Mouse (Mus musculus): ENCODE measurements around the gene Dcx.

Gene Dcx

DNA sequence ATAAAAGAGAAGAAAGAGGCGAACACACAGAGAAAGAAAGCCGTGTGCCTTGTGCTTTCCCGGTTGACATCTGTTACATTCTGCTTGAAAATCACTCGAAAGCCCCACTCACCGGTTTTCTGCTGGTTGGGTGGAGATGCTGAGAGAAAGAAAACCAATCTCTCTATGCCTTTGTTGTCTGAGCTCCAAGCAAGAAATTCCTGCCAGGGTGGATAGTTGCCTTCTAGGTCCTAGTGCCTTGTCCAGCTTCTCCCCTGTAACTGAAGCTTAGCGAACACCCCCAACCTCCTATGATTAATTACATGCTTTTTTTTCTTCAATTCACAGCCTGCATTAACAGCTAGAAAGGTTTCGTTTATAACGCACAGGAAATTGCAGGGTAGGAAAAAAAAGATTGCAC lies at the start of gene Dcx:
Dcx (minus strand) TSS at position 354 of the 400 bp plus-strand sequence.
- TF ChIP-seq GATA4 (IDR thresholded peaks at IDR 0.05; ENCODE audit: insufficient replicate concordance, low read length) = no peak

DNA sequence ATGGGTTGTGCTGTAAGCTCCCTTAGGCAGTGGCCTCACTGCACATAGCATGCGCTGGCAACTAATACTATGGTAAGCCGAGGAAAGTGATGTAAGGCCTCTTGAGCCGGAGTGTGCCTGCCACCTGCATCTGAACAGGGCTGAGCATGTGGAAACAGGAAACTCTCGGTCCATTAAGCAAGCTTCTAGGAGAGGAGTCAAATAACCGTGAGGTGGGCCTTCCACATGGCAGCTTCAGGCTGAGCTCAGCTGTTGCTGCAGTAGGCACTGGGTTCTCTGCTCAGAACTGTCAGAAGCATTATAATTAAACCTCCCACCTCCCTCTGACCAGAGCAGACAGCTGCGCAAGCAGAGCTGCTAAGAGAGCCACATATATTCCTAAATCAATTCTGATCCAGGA lies 33.1 kb upstream of the Dcx start:
- TF ChIP-seq GATA4 (IDR thresholded peaks at IDR 0.05; ENCODE audit: insufficient replicate concordance, low read length) = no peak

DNA sequence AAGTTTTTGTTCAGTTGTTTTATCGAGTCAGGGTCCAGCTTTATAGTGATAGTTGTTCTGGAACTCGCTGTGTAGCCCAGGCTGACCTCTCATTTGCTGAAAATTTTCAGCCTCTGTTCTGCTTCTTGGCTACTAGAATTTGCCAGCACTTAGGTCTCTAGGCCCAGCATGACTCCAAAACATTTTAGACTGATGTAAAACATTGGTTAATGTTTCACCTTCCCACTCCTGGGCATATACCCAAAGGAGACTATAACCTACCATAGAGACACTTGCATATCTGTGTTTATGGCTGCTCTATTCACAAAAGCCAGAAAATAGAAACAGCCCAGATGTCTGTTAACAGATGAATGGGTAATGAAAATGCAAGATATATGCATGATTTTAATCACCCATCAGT lies 560 bp upstream of the Dcx start:
- no peak for TF ChIP-seq GATA4 (IDR thresholded peaks at IDR 0.05; ENCODE audit: insufficient replicate concordance, low read length)

GRCm38 (mm10) chrX:143932530-143932929 lies 581 bp downstream of the Dcx start:
- no peak for TF ChIP-seq GATA4 (IDR thresholded peaks at IDR 0.05; ENCODE audit: insufficient replicate concordance, low read length)

DNA sequence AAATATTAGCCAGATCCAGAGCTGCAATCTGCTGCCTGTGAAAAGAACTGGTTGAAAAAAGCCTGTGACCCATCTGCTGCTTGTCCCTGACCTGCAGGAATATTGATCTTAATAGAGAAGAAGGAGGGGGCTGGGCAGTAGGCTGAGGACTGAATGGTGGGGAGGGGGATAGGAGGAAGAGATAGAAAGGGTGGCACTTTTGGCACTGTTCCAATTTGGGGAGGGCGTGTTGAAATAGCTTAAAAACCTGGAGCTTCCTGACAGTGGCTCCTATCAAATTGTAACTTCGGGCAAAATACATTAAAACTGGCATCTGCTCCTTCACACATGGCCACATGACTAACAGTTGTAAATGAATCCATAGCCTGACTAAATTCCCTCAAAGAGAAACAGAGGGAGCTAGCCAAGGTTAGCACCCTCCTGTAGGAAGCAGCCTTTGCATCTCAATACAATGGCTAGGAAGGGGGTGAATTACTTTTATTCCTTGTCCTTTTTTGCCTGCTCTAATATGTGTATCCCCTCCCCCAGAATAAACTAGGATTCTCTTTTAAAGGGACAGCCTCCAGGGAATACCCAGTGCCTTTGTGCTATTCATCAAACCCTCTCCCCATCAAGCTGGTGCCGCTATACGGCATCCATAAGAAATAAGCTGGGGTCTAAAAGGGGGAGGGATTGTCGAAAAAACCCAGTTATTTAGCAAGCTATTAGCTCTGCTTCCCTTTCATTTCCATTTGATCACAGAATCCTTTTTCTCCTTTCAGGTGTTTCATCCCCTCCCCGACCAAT lies 1.5 kb downstream of the Dcx start:
- no peak for TF ChIP-seq GATA4 (IDR thresholded peaks at IDR 0.05; ENCODE audit: insufficient replicate concordance, low read length)

- TF ChIP-seq GATA4 (IDR thresholded peaks at IDR 0.05; ENCODE audit: insufficient replicate concordance, low read length) = no peak
Measured at GRCm38 (mm10) chrX:143922070-143922469, 11.0 kb downstream of the Dcx start.

DNA sequence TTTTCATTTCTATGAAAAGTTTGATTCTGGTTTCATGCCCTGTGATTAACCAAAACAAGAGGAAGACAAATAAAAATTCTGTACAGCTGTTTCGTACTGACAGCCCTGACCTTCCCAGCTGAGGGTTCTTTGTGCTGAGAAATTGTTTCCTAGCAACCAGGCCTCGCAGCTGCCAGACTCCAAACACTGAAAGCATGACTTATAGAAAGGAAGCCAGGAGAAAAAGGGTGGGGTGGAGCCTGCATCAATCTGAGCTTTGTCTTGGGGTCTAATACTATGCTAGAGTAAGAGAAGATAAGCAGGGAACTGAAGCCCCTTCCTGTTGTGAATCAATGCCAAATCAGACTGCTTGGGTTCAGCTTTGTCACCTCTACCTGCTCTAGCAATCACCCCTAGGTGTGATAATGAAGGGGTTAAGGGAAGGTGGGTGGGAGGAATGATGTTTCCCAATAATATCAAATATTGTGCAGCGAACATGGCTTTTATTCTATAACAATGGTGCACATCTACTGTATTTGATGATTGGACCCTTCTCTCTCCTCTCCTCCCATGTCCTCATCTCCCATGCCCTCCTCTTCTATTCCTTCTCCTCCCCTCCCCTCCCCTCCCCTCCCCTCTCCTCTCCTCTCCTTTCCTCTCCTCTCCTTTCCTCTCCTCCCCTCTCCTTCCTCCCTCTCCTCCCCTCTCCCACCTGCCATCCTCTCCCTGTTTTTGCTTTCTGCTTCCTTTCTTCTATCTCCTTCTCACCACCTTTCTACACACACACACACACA lies 26.2 kb downstream of the Dcx start:
- TF ChIP-seq GATA4 (IDR thresholded peaks at IDR 0.05; ENCODE audit: insufficient replicate concordance, low read length) = no peak

GRCm38 (mm10) chrX:143904689-143905088 lies 28.4 kb downstream of the Dcx start:
- TF ChIP-seq GATA4 (IDR thresholded peaks at IDR 0.05; ENCODE audit: insufficient replicate concordance, low read length) = no peak

- TF ChIP-seq GATA4 (IDR thresholded peaks at IDR 0.05; ENCODE audit: insufficient replicate concordance, low read length) = no peak
Measured at GRCm38 (mm10) chrX:143902300-143902699, 30.8 kb downstream of the Dcx start.

DNA sequence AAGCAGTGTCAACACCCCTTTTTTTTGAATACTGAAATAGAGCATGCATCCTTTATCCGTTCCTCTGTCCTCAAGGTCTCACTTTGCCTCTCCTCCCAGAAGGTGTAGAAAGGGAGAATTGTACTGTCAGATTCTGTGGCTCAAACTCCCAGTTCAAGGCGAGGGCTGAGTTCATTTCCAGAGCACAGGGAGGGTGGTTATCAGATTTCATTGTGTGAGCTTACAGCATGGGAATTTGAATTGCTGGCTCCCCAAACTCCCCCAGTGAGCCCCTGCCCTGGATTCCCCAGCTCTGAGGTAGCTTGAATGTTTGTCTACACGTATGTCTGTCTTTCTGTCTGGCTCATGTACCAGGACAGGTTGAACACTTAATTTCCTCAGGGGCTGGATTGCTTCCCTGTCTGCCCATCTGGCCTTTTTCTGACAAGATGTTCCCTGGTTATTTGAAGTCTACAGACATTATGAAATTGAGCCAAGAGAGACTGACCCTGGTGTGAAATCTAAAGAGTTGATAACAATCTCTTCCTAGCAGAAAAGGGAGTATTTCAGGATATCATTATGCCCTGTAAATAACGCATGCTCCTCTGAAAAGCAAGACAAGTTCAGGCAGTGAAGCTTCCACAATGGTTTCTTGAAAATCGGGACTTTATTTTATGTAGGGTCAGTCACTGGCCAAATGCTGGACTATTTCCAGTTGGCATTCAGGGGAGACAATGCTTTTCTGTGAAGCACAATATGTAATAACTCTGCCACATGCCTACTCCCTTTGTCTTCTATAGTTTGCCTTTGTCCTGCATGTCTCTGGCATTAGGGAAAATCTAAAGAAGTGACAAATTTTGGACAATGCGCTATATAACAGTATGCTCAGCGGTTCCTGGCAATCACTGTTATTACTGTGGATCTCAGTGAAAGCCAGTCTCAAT lies 35.5 kb downstream of the Dcx start:
- no peak for TF ChIP-seq GATA4 (IDR thresholded peaks at IDR 0.05; ENCODE audit: insufficient replicate concordance, low read length)

GRCm38 (mm10) chrX:143896936-143897335 lies 36.2 kb downstream of the Dcx start:
- no peak for TF ChIP-seq GATA4 (IDR thresholded peaks at IDR 0.05; ENCODE audit: insufficient replicate concordance, low read length)

DNA sequence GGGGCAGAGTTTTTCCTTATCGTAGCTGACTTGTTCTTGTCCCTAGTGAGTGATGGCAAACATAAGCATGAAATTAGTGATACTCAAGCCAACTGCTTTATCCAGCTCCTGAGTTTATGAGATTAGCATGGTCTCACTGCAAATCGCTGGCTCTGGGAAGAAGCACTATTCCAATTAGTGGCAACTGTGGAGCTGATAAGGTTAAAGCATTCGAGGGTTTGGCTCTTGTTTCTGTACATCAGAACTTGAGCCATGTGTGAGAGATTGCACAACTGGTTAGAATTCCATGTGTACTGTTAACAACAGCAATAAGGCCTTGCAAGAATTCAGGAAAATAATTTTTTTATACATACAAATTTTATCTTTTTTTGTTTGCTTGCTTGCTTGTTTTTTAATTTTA lies 39.9 kb downstream of the Dcx start:
- no peak for TF ChIP-seq GATA4 (IDR thresholded peaks at IDR 0.05; ENCODE audit: insufficient replicate concordance, low read length)

DNA sequence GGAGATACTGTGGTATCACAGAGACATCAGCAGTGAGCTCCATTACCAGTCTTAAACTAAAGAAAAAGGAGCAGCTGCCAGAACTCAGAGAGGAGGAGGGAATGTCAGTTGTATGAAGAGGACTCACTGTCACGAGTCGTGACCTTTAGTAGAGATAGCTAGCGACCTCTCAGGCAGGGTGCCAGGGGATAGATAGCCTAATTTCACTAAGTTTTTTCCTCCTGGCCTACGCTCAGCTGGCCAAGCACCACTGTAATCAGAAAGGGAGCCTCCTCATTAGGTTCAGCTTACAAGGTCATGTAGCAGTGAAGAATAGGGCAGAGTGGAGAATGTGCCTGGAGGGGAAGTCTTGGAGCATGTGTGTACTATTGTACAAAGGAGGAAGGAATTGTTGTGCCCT lies 47.3 kb downstream of the Dcx start:
- peak; percentile 54; the same call in 1 of the 2 replicates for TF ChIP-seq GATA4 (IDR thresholded peaks at IDR 0.05; ENCODE audit: insufficient replicate concordance, low read length)

DNA sequence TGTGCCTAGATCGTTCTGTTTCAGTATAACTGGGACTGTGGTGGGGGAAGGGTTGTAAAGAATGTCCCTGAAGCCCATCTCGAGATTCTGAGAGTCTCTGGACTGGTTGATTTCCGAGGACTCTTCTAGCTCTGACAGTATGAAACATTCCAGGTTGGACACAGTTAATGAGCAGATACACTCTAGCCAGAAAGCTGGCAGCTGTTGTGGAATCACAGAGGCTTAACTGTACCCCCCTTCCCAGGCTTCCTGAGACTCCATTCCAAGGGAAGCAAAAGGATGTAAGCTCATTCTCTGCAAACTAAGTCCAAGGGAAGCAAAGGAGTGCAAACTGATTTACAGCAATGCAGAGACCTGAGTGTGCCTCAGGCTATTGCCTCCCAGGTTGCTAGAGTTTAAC lies 48.2 kb downstream of the Dcx start:
- no peak for TF ChIP-seq GATA4 (IDR thresholded peaks at IDR 0.05; ENCODE audit: insufficient replicate concordance, low read length)

DNA sequence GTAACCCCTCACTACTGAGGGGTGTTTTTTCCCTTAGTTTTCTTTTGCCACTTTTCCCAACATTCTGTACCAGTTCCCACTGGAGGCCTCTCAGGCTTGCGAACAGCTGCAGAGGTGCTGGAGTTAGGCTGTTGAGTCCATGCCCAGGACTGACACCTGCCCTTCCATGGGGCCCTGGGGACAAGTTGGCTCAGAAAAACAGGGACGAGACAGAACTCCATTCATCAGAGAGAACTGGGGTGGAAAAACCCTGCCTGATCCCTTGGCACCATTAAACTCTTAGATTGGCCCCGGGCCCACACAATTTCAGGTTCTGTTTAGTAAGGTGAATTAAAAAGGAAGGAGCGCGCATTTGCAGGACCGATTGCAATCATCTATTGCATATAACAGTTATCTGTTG lies 48.8 kb downstream of the Dcx start:
- no peak for TF ChIP-seq GATA4 (IDR thresholded peaks at IDR 0.05; ENCODE audit: insufficient replicate concordance, low read length)

Measured in liver, adult (tissue).